Mouse (Mus musculus): Measurements from ENCODE around the gene Cfap206. TPM values are rescaled to one million over a fixed set of nuclear protein-coding genes. Genes with fewer than 3 reads are reported as not detected.

The Cfap206 gene
- polyA plus RNA-seq, 1 experiment: 0.04 TPM

GRCm38 (mm10) chr4:34719421-34719820 lies 10.6 kb downstream of the Cfap206 start:
- TF ChIP-seq USF1 (IDR thresholded peaks at IDR 0.05; ENCODE audit: low read depth): no peak
- no peak for TF ChIP-seq FOSL1 (IDR thresholded peaks at IDR 0.05; ENCODE audit: insufficient read depth, low read length, poor library complexity, severe bottlenecking)
- no peak for TF ChIP-seq CTCF (IDR thresholded peaks at IDR 0.05; ENCODE audit: control insufficient read depth, insufficient read depth, insufficient read length)
- H3K27me3 ChIP-seq (ENCODE audit: control insufficient read depth, insufficient read depth, insufficient read length): no peaks in the 10 kb centered on the region

GRCm38 (mm10) chr4:34715062-34715461 lies 14.9 kb downstream of the Cfap206 start:
- H3K36me3 ChIP-seq (ENCODE audit: control insufficient read depth, insufficient read depth): no peaks in the 10 kb centered on the region
- no peaks in the 10 kb centered on the region for H3K27me3 ChIP-seq (ENCODE audit: control insufficient read depth, insufficient read depth, insufficient read length)
- no peak overlapping the region for H3ac ChIP-seq (ENCODE audit: control insufficient read depth, insufficient read length, low read depth)
- H3K79me2 ChIP-seq (ENCODE audit: control insufficient read depth, insufficient read depth): no peaks in the 10 kb centered on the region
- no peak for TF ChIP-seq MYOD1 (IDR thresholded peaks at IDR 0.05; ENCODE audit: control insufficient read depth, insufficient read length, low read depth)
- TF ChIP-seq CEBPB (IDR thresholded peaks at IDR 0.05; ENCODE audit: low read depth): no peak
- TF ChIP-seq USF1 (IDR thresholded peaks at IDR 0.05; ENCODE audit: low read depth): no peak
- TF ChIP-seq CTCF (IDR thresholded peaks at IDR 0.05; ENCODE audit: control insufficient read depth, insufficient read depth, insufficient read length): no peak
- no peak for TF ChIP-seq FOSL1 (IDR thresholded peaks at IDR 0.05; ENCODE audit: insufficient read depth, low read length, poor library complexity, severe bottlenecking)
- TF ChIP-seq MAX (IDR thresholded peaks at IDR 0.05): no peak
- no peak for TF ChIP-seq MYOG (IDR thresholded peaks at IDR 0.05; ENCODE audit: control insufficient read depth, extremely low read depth, insufficient read length)
- no peak overlapping the region for H3K4me3 ChIP-seq (ENCODE audit: insufficient read depth, poor library complexity, severe bottlenecking)
- no peaks in the 10 kb centered on the region for H3K79me3 ChIP-seq (ENCODE audit: low read depth)

More at GRCm38 (mm10) chr4:34719421-34719820, 10.6 kb downstream of the Cfap206 start:
- no peak overlapping the region for H3K4me3 ChIP-seq (ENCODE audit: insufficient read depth, poor library complexity, severe bottlenecking)
- H3K79me2 ChIP-seq (ENCODE audit: control insufficient read depth, insufficient read depth): no peaks in the 10 kb centered on the region
- H3K36me3 ChIP-seq (ENCODE audit: control insufficient read depth, insufficient read depth): no peaks in the 10 kb centered on the region
- H3ac ChIP-seq (ENCODE audit: control insufficient read depth, insufficient read length, low read depth): no peak overlapping the region
- no peaks in the 10 kb centered on the region for H3K79me3 ChIP-seq (ENCODE audit: low read depth)

- Histone ChIP-seq H3K36me3 (ENCODE audit: control insufficient read depth, insufficient read depth) (no peaks in the 10 kb centered on the region), H3ac (ENCODE audit: control insufficient read depth, insufficient read length, low read depth) (no peak overlapping the region), H3K27me3 (ENCODE audit: control insufficient read depth, insufficient read depth, insufficient read length) (no peaks in the 10 kb centered on the region), H3K4me3 (ENCODE audit: insufficient read depth, poor library complexity, severe bottlenecking) (no peak overlapping the region), H3K79me3 (ENCODE audit: low read depth) (no peaks in the 10 kb centered on the region), H3K79me2 (ENCODE audit: control insufficient read depth, insufficient read depth) (no peaks in the 10 kb centered on the region)
- TF ChIP-seq CEBPB (IDR thresholded peaks at IDR 0.05; ENCODE audit: low read depth): no peak
- TF ChIP-seq MYOD1 (IDR thresholded peaks at IDR 0.05; ENCODE audit: control insufficient read depth, insufficient read length, low read depth): no peak
- TF ChIP-seq MAX (IDR thresholded peaks at IDR 0.05): no peak
- TF ChIP-seq MYOG (IDR thresholded peaks at IDR 0.05; ENCODE audit: control insufficient read depth, extremely low read depth, insufficient read length): no peak
- no peak for TF ChIP-seq FOSL1 (IDR thresholded peaks at IDR 0.05; ENCODE audit: insufficient read depth, low read length, poor library complexity, severe bottlenecking)
- TF ChIP-seq USF1 (IDR thresholded peaks at IDR 0.05; ENCODE audit: low read depth): no peak
- TF ChIP-seq CTCF (IDR thresholded peaks at IDR 0.05; ENCODE audit: control insufficient read depth, insufficient read depth, insufficient read length): no peak
These were observed 21.9 kb downstream of the Cfap206 start for GRCm38 (mm10) chr4:34708127-34708526.

GRCm38 (mm10) chr4:34707248-34707647 lies 22.8 kb downstream of the Cfap206 start:
- TF ChIP-seq MAX (IDR thresholded peaks at IDR 0.05): no peak
- TF ChIP-seq CTCF (IDR thresholded peaks at IDR 0.05; ENCODE audit: control insufficient read depth, insufficient read depth, insufficient read length): no peak
- TF ChIP-seq FOSL1 (IDR thresholded peaks at IDR 0.05; ENCODE audit: insufficient read depth, low read length, poor library complexity, severe bottlenecking): no peak
- no peak for TF ChIP-seq MYOG (IDR thresholded peaks at IDR 0.05; ENCODE audit: control insufficient read depth, extremely low read depth, insufficient read length)
- no peak for TF ChIP-seq MYOD1 (IDR thresholded peaks at IDR 0.05; ENCODE audit: control insufficient read depth, insufficient read length, low read depth)
- TF ChIP-seq CEBPB (IDR thresholded peaks at IDR 0.05; ENCODE audit: low read depth): no peak
- no peak for TF ChIP-seq USF1 (IDR thresholded peaks at IDR 0.05; ENCODE audit: low read depth)
- Histone ChIP-seq H3K27me3 (ENCODE audit: control insufficient read depth, insufficient read depth, insufficient read length) (no peaks in the 10 kb centered on the region), H3ac (ENCODE audit: control insufficient read depth, insufficient read length, low read depth) (no peak overlapping the region), H3K79me3 (ENCODE audit: low read depth) (no peaks in the 10 kb centered on the region), H3K4me3 (ENCODE audit: insufficient read depth, poor library complexity, severe bottlenecking) (no peak overlapping the region), H3K36me3 (ENCODE audit: control insufficient read depth, insufficient read depth) (no peaks in the 10 kb centered on the region), H3K79me2 (ENCODE audit: control insufficient read depth, insufficient read depth) (no peaks in the 10 kb centered on the region)

GRCm38 (mm10) chr4:34703029-34703428 lies 27.0 kb downstream of the Cfap206 start:
- Histone ChIP-seq H3K36me3 (ENCODE audit: control insufficient read depth, insufficient read depth) (no peaks in the 10 kb centered on the region), H3K79me2 (ENCODE audit: control insufficient read depth, insufficient read depth) (no peaks in the 10 kb centered on the region), H3ac (ENCODE audit: control insufficient read depth, insufficient read length, low read depth) (no peak overlapping the region), H3K27me3 (ENCODE audit: control insufficient read depth, insufficient read depth, insufficient read length) (no peaks in the 10 kb centered on the region), H3K4me3 (ENCODE audit: insufficient read depth, poor library complexity, severe bottlenecking) (no peak overlapping the region), H3K79me3 (ENCODE audit: low read depth) (no peaks in the 10 kb centered on the region)
- TF ChIP-seq MYOD1 (IDR thresholded peaks at IDR 0.05; ENCODE audit: control insufficient read depth, insufficient read length, low read depth): no peak
- TF ChIP-seq CTCF (IDR thresholded peaks at IDR 0.05; ENCODE audit: control insufficient read depth, insufficient read depth, insufficient read length): no peak
- no peak for TF ChIP-seq MAX (IDR thresholded peaks at IDR 0.05)
- no peak for TF ChIP-seq FOSL1 (IDR thresholded peaks at IDR 0.05; ENCODE audit: insufficient read depth, low read length, poor library complexity, severe bottlenecking)
- no peak for TF ChIP-seq USF1 (IDR thresholded peaks at IDR 0.05; ENCODE audit: low read depth)

- no peak overlapping the region for H3K4me3 ChIP-seq (ENCODE audit: insufficient read depth, poor library complexity, severe bottlenecking)
- TF ChIP-seq MYOD1 (IDR thresholded peaks at IDR 0.05; ENCODE audit: control insufficient read depth, insufficient read length, low read depth): no peak
- TF ChIP-seq MYOG (IDR thresholded peaks at IDR 0.05; ENCODE audit: control insufficient read depth, extremely low read depth, insufficient read length): no peak
- no peak for TF ChIP-seq CEBPB (IDR thresholded peaks at IDR 0.05; ENCODE audit: low read depth)
- no peak for TF ChIP-seq USF1 (IDR thresholded peaks at IDR 0.05; ENCODE audit: low read depth)
- no peak for TF ChIP-seq FOSL1 (IDR thresholded peaks at IDR 0.05; ENCODE audit: insufficient read depth, low read length, poor library complexity, severe bottlenecking)
- TF ChIP-seq CTCF (IDR thresholded peaks at IDR 0.05; ENCODE audit: control insufficient read depth, insufficient read depth, insufficient read length): no peak
- TF ChIP-seq MAX (IDR thresholded peaks at IDR 0.05): no peak
- H3K27me3 ChIP-seq (ENCODE audit: control insufficient read depth, insufficient read depth, insufficient read length): no peaks in the 10 kb centered on the region
- H3ac ChIP-seq (ENCODE audit: control insufficient read depth, insufficient read length, low read depth): no peak overlapping the region
- H3K79me2 ChIP-seq (ENCODE audit: control insufficient read depth, insufficient read depth): no peaks in the 10 kb centered on the region
- H3K79me3 ChIP-seq (ENCODE audit: low read depth): no peaks in the 10 kb centered on the region
- no peaks in the 10 kb centered on the region for H3K36me3 ChIP-seq (ENCODE audit: control insufficient read depth, insufficient read depth)
These were observed 27.8 kb downstream of the Cfap206 start for GRCm38 (mm10) chr4:34702231-34702630.

All from C2C12 (cell line).